Mouse (Mus musculus): ENCODE results near the gene Tnf. TPM values are rescaled to one million over a fixed set of nuclear protein-coding genes. Genes with fewer than 3 reads are reported as not detected.
A peak's percentile ranks its signal among the peaks of the same experiment; 100 is the strongest.

The Tnf gene
- polyA plus RNA-seq, 1 experiment from 2014 or later: not detected

GRCm38 (mm10) chr17:35194844-35195630 lies 6.8 kb downstream of the Tnf start:
- peak overlapping the region; percentile 94 for H3K4me2 ChIP-seq (replicated peaks)
- ATAC-seq: 0 out of 2 replicates have a peak, but pooled peaks have one; percentile 6
- H3K9me3 ChIP-seq: no peaks in the 10 kb centered on the region
- H3K9ac ChIP-seq: peak overlapping the region; percentile 56
- peaks cover 19% of the 10 kb centered on the region for H3K4me1 ChIP-seq (replicated peaks)
- WGBS: 40% methylated on average over 19 of the region's 19 CpGs
- no peak overlapping the region for H3K27ac ChIP-seq
- H3K36me3 ChIP-seq: no peaks in the 10 kb centered on the region
- peaks cover 19% of the 10 kb centered on the region for H3K27me3 ChIP-seq (replicated peaks)
- peak overlapping the region; percentile 45 for H3K4me3 ChIP-seq (replicated peaks)

GRCm38 (mm10) chr17:35193881-35194843 lies 7.6 kb downstream of the Tnf start, which contains the start of gene Ltb:
TSS of gene Ltb (plus strand) at chr17:35194439.
- Histone ChIP-seq H3K27me3 (replicated peaks) (peaks cover 19% of the 10 kb centered on the region), H3K4me2 (replicated peaks) (peak within 1 kb of the TSS; percentile 94), H3K36me3 (no peaks in the 10 kb centered on the region), H3K27ac (no peak within 1 kb of the TSS), H3K9me3 (no peaks in the 10 kb centered on the region), H3K9ac (peak within 1 kb of the TSS; percentile 56), H3K4me3 (replicated peaks) (peak within 1 kb of the TSS; percentile 45), H3K4me1 (replicated peaks) (peaks cover 19% of the 10 kb centered on the region)
- ATAC-seq: no peak
- 49% methylated on average over 28 of the region's 28 CpGs for WGBS

- H3K36me3 ChIP-seq: no peaks in the 10 kb centered on the region
- H3K4me2 ChIP-seq (replicated peaks): no peak overlapping the region
- peaks cover 19% of the 10 kb centered on the region for H3K27me3 ChIP-seq (replicated peaks)
- H3K9me3 ChIP-seq: no peaks in the 10 kb centered on the region
- 83% methylated on average over 5 of the region's 5 CpGs for WGBS
- no peak overlapping the region for H3K27ac ChIP-seq
- H3K4me3 ChIP-seq (replicated peaks): no peak overlapping the region
- peaks cover 19% of the 10 kb centered on the region for H3K4me1 ChIP-seq (replicated peaks)
- no peak for ATAC-seq
- H3K9ac ChIP-seq: no peak overlapping the region
These were observed 8.9 kb downstream of the Tnf start for GRCm38 (mm10) chr17:35192924-35193323.

DNA sequence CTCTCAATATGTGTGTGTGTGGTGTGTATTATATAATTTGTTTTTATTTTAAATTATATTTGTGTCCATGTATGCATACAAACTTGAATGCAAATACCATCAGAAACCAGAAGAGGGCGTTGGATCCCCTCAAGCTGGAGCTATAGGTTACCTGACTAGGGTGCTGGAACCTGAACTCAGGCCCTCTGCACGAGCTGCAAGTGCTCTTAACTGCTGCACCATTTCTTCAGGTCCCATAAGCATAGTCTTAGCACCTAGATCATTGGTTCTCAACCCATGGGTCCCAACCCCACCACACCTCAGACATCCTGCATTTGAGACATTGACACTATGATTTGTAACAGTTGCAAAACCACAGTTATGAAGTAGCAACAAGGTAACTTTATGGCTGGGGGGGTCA lies 10.1 kb downstream of the Tnf start:
- H3K4me2 ChIP-seq (replicated peaks): no peak overlapping the region
- peaks cover 19% of the 10 kb centered on the region for H3K4me1 ChIP-seq (replicated peaks)
- no peak for ATAC-seq
- peaks cover 19% of the 10 kb centered on the region for H3K27me3 ChIP-seq (replicated peaks)
- no peak overlapping the region for H3K9ac ChIP-seq
- no peaks in the 10 kb centered on the region for H3K9me3 ChIP-seq
- H3K27ac ChIP-seq: no peak overlapping the region
- 72% methylated on average over 2 of the region's 2 CpGs for WGBS
- no peak overlapping the region for H3K4me3 ChIP-seq (replicated peaks)
- no peaks in the 10 kb centered on the region for H3K36me3 ChIP-seq

DNA sequence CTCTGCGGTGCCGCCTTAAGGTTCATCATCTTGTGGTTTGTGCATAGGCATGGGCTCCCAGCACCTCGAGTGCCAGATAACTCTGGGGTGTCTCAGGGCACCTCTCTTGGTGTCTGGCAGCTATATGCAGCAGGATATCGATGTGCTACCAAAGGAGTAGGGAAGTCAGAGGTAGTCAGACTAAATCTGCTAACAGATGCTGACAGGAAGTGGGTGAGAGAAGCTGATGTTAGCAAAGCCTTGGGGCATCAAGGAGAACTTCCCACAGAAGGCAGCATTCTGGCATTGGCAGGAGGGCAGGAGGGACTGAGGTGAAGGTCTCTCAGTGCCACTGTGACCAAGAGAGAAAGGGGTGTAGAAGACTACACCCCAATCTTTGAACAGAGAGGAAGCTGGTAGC lies 11.7 kb downstream of the Tnf start:
- no peaks in the 10 kb centered on the region for H3K9me3 ChIP-seq
- WGBS: 67% methylated on average over 4 of the region's 4 CpGs

DNA sequence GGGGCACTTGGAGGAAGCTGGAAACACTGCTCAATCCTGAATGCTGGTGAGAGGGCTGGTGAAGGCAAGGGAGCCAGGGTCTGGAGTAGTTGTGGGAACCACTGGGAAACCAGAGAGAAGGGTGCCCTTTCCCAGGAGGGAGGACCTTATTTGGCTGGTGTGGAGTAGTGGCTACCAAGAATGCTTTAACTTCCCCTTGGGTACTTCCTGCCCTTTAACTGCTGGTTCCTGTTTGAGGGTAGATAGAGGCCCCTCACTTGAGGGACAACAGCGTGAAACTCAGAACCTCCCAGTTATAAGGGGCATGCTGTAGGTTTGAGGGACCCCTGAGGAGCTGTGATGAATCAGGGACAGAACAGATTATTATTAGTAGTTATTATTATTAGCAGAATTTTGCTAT lies 12.6 kb downstream of the Tnf start:
- H3K4me1 ChIP-seq (replicated peaks): peaks cover 9% of the 10 kb centered on the region; the same call in 1 of the 2 replicates
- H3K4me2 ChIP-seq (replicated peaks): no peak overlapping the region
- no peak overlapping the region for H3K4me3 ChIP-seq (replicated peaks)
- ATAC-seq: no peak
- H3K27me3 ChIP-seq (replicated peaks): no peaks in the 10 kb centered on the region
- H3K36me3 ChIP-seq: no peaks in the 10 kb centered on the region
- no peak overlapping the region for H3K9ac ChIP-seq
- no peaks in the 10 kb centered on the region for H3K9me3 ChIP-seq
- 69% methylated on average over 1 of the region's 1 CpGs for WGBS
- no peak overlapping the region for H3K27ac ChIP-seq

More for the DNA sequence above, 11.7 kb downstream of the Tnf start:
- no peak overlapping the region for H3K4me2 ChIP-seq (replicated peaks)
- ATAC-seq: no peak
- H3K4me3 ChIP-seq (replicated peaks): no peak overlapping the region
- H3K9ac ChIP-seq: no peak overlapping the region
- peaks cover 5% of the 10 kb centered on the region for H3K27me3 ChIP-seq (replicated peaks)
- no peak overlapping the region for H3K27ac ChIP-seq
- peaks cover 17% of the 10 kb centered on the region for H3K4me1 ChIP-seq (replicated peaks)
- H3K36me3 ChIP-seq: no peaks in the 10 kb centered on the region

DNA sequence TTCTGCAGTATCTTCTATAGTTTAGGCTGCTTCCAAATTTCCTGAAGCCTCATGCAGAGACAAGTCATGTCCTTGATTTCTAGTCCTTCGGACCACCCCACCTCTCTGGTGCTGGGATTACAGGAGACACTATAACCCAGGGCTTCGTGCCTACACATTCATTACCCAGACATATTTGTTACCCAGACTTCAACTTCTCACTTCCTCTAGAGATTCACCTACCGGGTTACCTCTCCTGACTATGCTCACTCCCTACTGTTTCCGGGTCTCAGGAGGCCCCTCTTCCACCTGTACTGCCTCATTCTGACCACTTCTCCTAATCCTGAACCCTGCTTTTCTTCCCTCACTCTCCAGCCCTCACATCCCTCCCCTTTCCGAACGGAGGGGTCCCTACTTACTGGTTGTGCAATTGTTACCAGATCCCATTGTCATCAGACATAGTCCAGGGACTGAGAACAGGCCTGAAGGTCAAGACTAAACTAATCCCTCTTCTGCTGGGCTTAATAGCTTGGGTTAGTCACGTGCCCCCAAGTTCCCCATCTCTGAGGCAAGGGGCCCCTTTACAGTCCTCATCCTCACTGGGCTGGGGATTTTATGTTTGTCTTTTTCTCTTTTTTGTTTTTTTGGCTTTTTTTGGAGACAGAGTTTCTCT lies 13.7 kb downstream of the Tnf start, which contains the start of gene Lst1:
Gene Lst1, minus strand, starts transcription at position 481 of the 652 bp plus-strand sequence.
- Histone ChIP-seq H3K27ac (peak within 1 kb of the TSS; percentile 40; the same call in 1 of the 2 replicates), H3K27me3 (replicated peaks) (no peaks in the 10 kb centered on the region), H3K36me3 (no peaks in the 10 kb centered on the region), H3K9ac (no peak within 1 kb of the TSS), H3K4me1 (replicated peaks) (0 out of 2 replicates have a peak, but pooled peaks cover 5% of the 10 kb centered on the region), H3K4me3 (replicated peaks) (no peak within 1 kb of the TSS), H3K9me3 (no peaks in the 10 kb centered on the region), H3K4me2 (replicated peaks) (no peak within 1 kb of the TSS)
- ATAC-seq: no peak
- WGBS: 59% methylated on average over 7 of the region's 7 CpGs

DNA sequence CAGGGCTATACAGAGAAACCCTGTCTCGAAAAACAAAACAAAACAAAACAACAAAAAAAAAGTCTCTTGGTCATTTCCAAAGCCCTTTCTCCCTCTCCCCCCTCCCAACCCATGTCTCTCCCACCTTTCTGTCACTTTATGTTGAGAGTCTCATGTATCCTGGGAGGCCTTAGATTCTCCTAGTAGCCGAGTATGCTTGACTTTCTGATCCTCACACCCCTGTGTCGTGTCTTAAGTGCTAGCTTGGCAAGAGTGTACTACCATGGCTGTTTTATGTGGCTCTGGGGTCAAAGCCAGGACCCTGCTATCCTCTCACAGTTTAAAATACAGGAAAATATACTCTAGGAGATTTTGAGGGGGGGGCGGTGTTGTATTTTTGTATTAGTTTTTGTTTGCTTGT lies 14.5 kb downstream of the Tnf start:
- WGBS: 67% methylated on average over 4 of the region's 4 CpGs
- H3K27ac ChIP-seq: peak overlapping the region; percentile 40; the same call in 1 of the 2 replicates
- H3K4me1 ChIP-seq (replicated peaks): 0 out of 2 replicates have a peak, but pooled peaks cover 5% of the 10 kb centered on the region
- no peak overlapping the region for H3K4me3 ChIP-seq (replicated peaks)
- H3K9ac ChIP-seq: no peak overlapping the region
- no peak overlapping the region for H3K4me2 ChIP-seq (replicated peaks)
- no peaks in the 10 kb centered on the region for H3K36me3 ChIP-seq
- ATAC-seq: no peak
- H3K27me3 ChIP-seq (replicated peaks): no peaks in the 10 kb centered on the region
- H3K9me3 ChIP-seq: no peaks in the 10 kb centered on the region

- peak overlapping the region; percentile 39 for H3K4me3 ChIP-seq (replicated peaks)
- no peaks in the 10 kb centered on the region for H3K27me3 ChIP-seq (replicated peaks)
- H3K4me1 ChIP-seq (replicated peaks): 0 out of 2 replicates have a peak, but pooled peaks cover 5% of the 10 kb centered on the region
- whole genome bisulfite sequencing: 1% methylated on average over 4 of the region's 4 CpGs
- H3K27ac ChIP-seq: peak overlapping the region; percentile 77
- H3K4me2 ChIP-seq (replicated peaks): peak overlapping the region; percentile 65
- H3K9me3 ChIP-seq: no peaks in the 10 kb centered on the region
- H3K9ac ChIP-seq: 0 out of 2 replicates have a peak overlapping the region, but pooled peaks have one; percentile 17
- no peaks in the 10 kb centered on the region for H3K36me3 ChIP-seq
- peak; percentile 32 for ATAC-seq
These were observed 15.1 kb downstream of the Tnf start for GRCm38 (mm10) chr17:35186681-35187080.

DNA sequence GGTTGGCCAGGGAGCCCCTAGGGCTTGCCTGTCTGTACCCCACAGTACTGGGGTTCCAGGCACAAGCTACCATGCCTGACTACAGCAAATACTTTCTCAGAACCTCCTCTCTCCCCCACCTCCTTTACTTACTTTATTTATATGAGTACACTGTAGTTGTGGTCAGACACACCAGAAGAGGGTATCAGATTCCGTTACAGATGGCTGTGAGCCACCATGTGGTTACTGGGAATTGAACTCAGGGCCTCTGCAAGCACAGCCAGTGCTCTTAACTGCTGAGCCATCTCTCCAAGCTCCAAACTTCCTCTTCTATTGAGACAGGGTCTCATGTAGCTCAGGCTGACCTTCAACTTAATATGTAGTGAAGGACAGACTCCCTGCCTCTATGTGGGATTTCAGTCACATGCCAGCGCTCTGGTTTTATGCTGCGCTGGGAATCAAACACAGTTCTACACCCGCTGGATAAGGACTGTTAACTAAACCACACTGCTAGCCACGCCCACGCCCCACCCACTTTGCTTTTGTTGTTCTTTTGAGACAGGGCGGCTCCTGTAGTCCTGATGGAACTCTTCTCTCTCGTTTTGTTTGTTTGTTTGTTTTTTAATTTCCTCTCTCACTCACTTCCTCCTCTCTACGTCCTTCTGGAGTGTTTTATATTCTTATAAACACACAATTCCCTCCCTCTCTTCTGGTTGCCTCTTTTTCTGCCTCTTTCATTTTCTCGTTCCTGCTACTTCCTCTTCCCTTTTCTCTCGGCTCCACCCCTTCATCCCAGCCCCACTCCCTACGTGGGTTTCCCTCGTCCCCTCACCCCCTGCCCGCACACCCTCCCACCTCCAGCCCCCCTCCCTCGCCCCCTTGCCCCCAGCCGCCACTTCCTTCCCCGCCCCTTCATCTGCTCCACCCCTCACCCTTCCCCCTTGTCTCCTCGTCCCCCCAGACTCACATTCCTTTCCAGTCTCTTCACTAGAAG lies 15.9 kb downstream of the Tnf start:
- Histone ChIP-seq H3K27me3 (replicated peaks) (no peaks in the 10 kb centered on the region), H3K36me3 (no peaks in the 10 kb centered on the region), H3K4me3 (replicated peaks) (peak overlapping the region; percentile 39), H3K9ac (peak overlapping the region; percentile 39; the same call in 1 of the 2 replicates), H3K4me2 (replicated peaks) (peak overlapping the region; percentile 65), H3K9me3 (no peaks in the 10 kb centered on the region), H3K4me1 (replicated peaks) (0 out of 2 replicates have a peak, but pooled peaks cover 5% of the 10 kb centered on the region), H3K27ac (peak overlapping the region; percentile 77)
- WGBS: 3% methylated on average over 18 of the region's 18 CpGs
- peak; percentile 70 for ATAC-seq

GRCm38 (mm10) chr17:35180093-35180492 lies 21.7 kb downstream of the Tnf start:
- Histone ChIP-seq H3K9ac (no peak overlapping the region), H3K4me1 (replicated peaks) (no peaks in the 10 kb centered on the region), H3K4me3 (replicated peaks) (no peak overlapping the region), H3K9me3 (no peaks in the 10 kb centered on the region), H3K4me2 (replicated peaks) (no peak overlapping the region), H3K27ac (no peak overlapping the region), H3K36me3 (no peaks in the 10 kb centered on the region), H3K27me3 (replicated peaks) (no peaks in the 10 kb centered on the region)
- WGBS: 85% methylated on average over 5 of the region's 5 CpGs
- no peak for ATAC-seq

All from intestine, embryonic 15.5 days (tissue).